Mouse (Mus musculus): Measurements from ENCODE around the gene Npas3.

The Npas3 gene

DNA sequence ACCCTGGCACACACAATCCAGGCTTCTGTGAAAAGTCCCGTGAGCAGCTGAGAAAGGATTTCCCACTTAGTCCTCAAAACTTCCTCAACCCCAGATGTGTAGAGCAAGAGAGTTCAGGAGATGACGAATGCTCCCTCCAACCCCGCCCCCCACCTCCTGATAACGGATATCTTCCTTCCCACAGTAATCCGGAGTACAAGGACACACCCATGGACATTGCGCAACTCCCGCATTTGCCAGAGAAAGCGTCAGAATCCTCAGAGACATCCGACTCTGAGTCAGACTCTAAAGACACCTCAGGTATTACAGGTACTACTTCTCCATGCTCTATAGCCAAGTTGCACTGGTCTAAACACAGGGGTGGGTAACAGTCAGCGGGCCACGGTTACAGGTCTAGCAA lies 817.1 kb downstream of the Npas3 start:
- DNase-seq (ENCODE audit: low spot score) = no peak

- DNase-seq (ENCODE audit: low spot score) = no peak
These were observed 818.9 kb downstream of the Npas3 start for GRCm38 (mm10) chr12:54067419-54067818.

- peak; percentile 38 for DNase-seq (ENCODE audit: low spot score)
These were observed 819.6 kb downstream of the Npas3 start for GRCm38 (mm10) chr12:54067886-54068756.

DNA sequence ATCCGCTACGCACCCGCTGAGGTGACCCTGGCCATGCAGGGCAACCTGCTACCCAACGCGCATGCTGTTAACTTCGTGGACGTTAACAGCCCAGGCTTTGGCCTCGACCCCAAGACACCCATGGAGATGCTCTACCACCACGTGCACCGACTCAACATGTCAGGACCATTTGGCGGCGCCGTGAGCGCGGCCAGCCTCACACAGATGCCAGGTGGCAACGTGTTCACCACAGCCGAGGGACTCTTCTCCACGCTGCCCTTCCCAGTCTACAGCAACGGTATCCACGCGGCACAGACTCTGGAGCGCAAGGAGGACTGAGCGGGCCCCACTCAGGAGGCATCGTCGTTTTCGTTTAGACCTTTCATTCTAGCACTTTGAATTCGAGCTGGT lies 820.3 kb downstream of the Npas3 start:
- peak; percentile 9 for DNase-seq (ENCODE audit: low spot score)

GRCm38 (mm10) chr12:54074012-54074411 lies 825.5 kb downstream of the Npas3 start:
- DNase-seq (ENCODE audit: low spot score) = no peak

- DNase-seq (ENCODE audit: low spot score) = no peak
These were observed 832.5 kb downstream of the Npas3 start for GRCm38 (mm10) chr12:54080996-54081395.

DNA sequence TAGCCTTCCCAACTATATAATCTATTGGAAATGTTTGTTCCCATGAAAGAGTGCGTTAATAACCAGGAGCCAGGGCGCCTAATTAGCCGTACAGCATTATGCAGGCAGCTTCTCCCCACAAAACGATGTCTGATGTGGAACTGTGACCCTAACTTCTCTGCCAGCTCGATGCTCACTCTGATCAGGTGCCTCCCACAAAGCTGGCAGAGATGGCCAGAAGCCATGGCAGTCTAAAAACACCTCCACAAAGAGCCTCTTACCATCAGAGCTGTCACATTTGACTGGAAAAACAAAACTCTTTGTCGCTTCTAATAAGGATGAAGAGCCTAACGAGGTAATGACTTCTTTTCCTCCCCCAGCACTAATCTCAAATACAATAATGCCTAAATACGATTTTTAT lies 845.3 kb downstream of the Npas3 start:
- DNase-seq (ENCODE audit: low spot score) = no peak

GRCm38 (mm10) chr12:54096492-54096891 lies 848.0 kb downstream of the Npas3 start:
- DNase-seq (ENCODE audit: low spot score) = no peak

DNA sequence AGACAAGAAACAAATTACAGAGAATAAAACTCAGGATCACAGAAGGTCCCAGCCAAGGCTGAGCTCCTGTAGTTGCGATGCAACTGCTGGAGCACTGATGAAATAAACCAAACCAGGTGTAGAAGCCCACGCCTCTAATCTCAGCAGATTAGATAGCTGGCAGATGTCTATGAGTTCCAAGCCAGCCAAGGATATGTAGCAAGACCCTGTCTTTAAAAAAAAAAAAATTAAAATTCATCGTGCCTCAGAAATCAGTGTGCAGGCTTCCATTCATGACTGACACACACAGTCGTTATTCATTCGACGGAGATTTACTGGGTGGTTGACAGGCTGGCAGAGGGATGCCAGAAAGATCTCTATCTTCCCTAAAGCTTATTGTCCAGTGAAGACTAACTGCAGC lies 849.7 kb downstream of the Npas3 start:
- DNase-seq (ENCODE audit: low spot score) = no peak

DNA sequence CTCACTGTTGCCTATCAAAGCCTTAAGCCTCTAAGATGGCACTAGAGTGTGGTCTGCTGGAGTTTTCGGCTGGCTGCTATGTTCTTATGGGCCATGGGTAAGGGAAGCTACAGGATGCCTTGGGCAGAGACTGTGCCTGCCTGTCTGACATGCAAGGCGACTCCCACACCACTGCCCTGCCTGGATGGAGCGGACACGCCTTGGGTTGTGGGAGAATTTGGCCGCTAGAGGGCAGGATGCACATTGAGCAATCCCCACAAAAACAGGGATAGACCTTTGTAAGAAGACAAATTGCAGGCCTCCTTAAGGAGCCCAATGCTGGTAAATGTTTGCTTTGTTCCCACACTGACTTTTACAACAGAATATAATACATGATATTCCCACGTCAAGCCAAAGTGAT lies 850.3 kb downstream of the Npas3 start:
- DNase-seq (ENCODE audit: low spot score) = peak; percentile 39

DNA sequence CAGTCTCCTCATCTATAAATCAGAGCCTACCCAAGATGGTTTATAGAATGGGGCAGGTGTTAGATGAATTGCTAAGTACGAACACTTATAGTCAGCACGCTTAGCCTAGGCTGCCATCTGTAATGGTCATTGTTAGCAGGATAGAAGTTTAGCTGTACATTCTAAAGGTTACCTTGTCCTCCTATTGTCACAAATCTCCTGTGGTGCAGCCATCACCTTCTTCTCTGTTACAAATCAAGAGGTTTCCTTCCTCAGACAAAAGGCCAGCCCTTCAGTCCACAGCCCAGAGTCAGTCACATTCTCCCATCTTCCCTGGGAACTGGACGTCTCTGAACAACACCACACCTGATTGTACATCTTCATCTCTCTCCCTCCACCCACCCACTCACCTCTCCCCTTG lies 851.0 kb downstream of the Npas3 start:
- no peak for DNase-seq (ENCODE audit: low spot score)

DNA sequence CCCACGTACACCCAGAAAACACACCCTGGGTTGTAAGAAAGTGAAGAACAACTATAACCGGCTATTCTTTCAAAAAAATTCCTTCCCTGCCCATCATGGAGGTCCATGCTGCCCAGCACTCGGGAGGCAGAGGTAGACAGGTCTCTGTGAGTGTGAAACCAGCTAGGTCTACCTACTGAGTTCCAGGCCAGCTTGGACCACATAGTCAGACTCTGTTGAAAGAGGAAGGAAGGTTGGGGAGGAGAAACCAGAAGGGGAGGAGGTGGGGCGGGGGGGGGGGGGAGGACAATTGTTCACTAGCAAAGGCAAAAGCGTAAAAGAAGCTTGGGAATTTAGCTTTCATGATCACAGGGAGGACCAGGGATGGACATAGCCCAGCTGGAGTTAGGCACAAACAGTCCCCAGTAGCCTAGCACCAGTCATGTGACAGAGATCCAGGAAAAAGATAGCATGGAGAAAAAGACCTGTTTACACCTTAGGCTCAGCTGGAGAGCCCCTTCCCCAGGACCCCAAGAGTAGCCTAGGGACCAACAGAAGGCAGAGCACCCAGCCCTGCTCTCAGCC lies 852.9 kb downstream of the Npas3 start:
- DNase-seq (ENCODE audit: low spot score) = no peak

DNA sequence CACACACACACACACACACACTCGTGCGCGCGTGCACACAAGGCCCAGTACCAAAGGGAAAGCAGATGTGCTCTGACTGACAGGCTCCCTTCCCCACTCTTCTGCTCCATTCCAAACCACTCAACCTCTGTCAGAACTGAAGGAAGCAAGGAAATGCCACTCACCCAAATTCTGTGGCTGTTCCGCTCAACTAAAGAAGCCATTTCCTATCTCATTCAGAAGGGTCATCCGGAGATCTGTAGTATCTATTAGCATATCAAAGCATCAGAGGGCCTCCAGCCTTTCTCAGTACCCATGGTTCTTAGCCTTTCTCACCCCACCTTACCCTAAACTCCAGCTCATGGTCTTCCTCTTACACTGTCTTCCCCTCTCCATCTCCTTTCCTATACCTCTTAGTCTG lies 854.0 kb downstream of the Npas3 start:
- no peak for DNase-seq (ENCODE audit: low spot score)

DNA sequence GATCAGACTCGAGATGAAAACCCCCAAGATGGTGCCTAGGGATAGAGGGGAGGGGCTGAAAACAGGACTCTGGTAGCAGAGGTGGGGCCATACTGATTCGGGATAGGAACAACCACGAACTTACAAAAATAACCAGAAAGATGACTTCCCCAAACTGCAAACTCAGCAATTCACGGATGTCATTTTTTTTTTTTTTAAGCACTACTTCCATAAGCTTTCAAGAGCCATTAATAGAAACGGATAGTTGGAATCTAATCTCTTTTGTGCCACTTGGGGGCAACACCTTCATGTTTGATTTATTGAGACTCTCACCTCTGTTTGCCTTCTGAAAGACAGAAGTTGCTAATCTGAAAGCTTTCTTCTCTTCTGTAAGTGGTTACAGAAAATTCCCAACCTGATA lies 857.1 kb downstream of the Npas3 start:
- DNase-seq (ENCODE audit: low spot score) = no peak

DNA sequence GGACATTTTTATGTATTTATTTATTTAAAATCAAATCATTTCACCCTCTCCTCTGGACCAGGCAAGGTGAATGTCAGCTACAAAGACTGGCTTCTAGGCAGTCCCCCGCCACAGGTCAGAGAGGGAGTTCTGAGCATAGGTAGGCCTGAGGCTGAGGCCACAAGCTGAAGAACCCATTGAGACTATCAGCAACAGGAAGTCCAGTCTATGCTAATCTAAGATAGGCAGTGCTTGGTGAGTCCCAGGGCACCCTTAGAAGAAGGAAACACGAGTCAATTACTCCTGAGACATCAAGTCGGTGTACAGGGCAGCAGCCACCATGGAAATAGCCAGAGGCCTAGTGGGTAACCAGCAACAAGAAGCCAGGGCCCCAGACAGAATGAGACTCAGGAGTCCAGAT lies 857.5 kb downstream of the Npas3 start:
- no peak for DNase-seq (ENCODE audit: low spot score)

- DNase-seq (ENCODE audit: low spot score) = no peak
These were observed 861.9 kb downstream of the Npas3 start for GRCm38 (mm10) chr12:54110342-54110741.

GRCm38 (mm10) chr12:54110930-54111329 lies 862.5 kb downstream of the Npas3 start:
- peak; percentile 15 for DNase-seq (ENCODE audit: low spot score)

- no peak for DNase-seq (ENCODE audit: low spot score)
These were observed 871.9 kb downstream of the Npas3 start for GRCm38 (mm10) chr12:54120386-54120785.

DNA sequence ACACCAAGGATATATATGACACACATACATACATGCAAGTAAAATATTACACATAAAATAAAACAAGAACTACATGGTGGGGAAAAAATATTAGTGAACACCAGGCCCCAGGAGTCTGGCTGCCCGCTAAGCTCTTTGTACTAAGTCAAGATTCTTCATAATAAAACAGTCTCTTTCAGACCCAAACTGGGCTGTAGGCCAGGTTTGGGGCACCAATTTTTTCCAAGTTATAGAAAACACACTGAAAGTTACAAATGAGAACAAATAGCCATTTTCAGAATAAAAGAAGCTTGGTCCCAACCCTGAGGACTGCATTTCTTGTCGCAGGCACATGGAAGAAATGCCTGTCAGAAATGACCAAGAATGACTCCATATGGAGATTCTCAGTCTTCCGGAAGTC lies 872.8 kb downstream of the Npas3 start:
- no peak for DNase-seq (ENCODE audit: low spot score)

Data from testis, postnatal 14 days (tissue).